ENCODE assay signal across 11 mouse cellular contexts in the genomic region with DNA sequence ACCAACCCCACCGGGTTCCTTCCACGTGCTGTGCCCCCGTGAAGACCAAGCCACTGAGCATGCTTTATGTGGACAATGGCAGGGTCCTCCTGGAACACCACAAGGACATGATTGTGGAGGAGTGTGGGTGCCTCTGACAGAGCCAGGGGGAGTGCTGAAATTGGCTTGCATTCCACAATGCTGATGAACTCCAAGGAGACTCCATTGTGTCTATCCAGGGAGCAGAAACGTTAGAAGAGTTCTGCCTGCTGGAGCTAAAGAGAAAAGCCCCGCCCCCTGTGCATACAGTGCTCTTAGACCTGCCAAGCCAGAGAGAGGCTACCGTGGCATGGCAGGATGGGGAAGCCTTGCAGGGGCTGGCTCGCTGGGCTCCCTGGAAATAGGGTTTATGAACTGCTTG. TPM values are rescaled to one million over a fixed set of nuclear protein-coding genes. Genes with fewer than 3 reads are reported as not detected.
DNase-seq lines count a peak whose midpoint lies in the region; ATAC-seq and TF ChIP-seq lines count a peak whose summit lies in the region.
"Had no signal": no experiment of that assay in that cellular context is flagged by ENCODE, and none has a peak within 500 bp of the region (broad histone marks: within the 10 kb centered on the region; RNA-seq: fewer than 3 reads in every experiment).

No protein-coding gene starts in this region.

- TF ChIP-seq CTCF in liver, adult 2 months (IDR thresholded peaks at IDR 0.05; ENCODE audit: low read depth, low read length), result no peak
- no peak for TF ChIP-seq CTCF in midbrain, postnatal 0 days (IDR thresholded peaks at IDR 0.05)

- H3K9me3 ChIP-seq in embryonic facial prominence, embryonic 11.5 days (replicated peaks; ENCODE audit: control insufficient read depth, low read length), result no peaks in the 10 kb centered on the region
- no peaks in the 10 kb centered on the region for H3K9me3 ChIP-seq in embryonic facial prominence, embryonic 10.5 days
- no peaks in the 10 kb centered on the region for H3K9me3 ChIP-seq in forebrain, embryonic 13.5 days (replicated peaks)
- no peaks in the 10 kb centered on the region for H3K9me3 ChIP-seq in midbrain, postnatal 0 days (ENCODE audit: low read length)
- H3K9me3 ChIP-seq: liver, embryonic 13.5 days had no signal

- H3K79me2 ChIP-seq in liver, adult 2 months (ENCODE audit: control insufficient read depth, insufficient read depth, low read length), result no peaks in the 10 kb centered on the region

- DNase-seq in embryonic facial prominence, embryonic 11.5 days (ENCODE audit: low spot score), result peak; percentile 53
- no peak for DNase-seq in embryonic facial prominence, embryonic 10.5 days (ENCODE audit: low spot score)
- no peak for DNase-seq in liver, adult 2 months (ENCODE audit: extremely low read depth, low read depth, low spot score)
- DNase-seq in liver, result no peak
- DNase-seq in midbrain, postnatal 0 days (ENCODE audit: low spot score), result peak; percentile 68
- no peak for DNase-seq in cerebellum, adult 11 months
- no peak for DNase-seq in adrenal gland, adult 18-20 months (ENCODE audit: low spot score in 2 of 2)
- DNase-seq: adrenal gland, adult 2 months; liver, embryonic 13.5 days had no signal

- H3K9ac ChIP-seq in embryonic facial prominence, embryonic 11.5 days (replicated peaks; ENCODE audit: low read length), result no peak overlapping the region
- peak overlapping the region; percentile 4; the same call in 1 of the 2 replicates for H3K9ac ChIP-seq in liver, adult 2 months (ENCODE audit: low read depth, low read length)
- 0 out of 2 replicates have a peak overlapping the region, but pooled peaks have one; percentile 3 for H3K9ac ChIP-seq in forebrain, embryonic 13.5 days
- no peak overlapping the region for H3K9ac ChIP-seq in midbrain, postnatal 0 days (replicated peaks; ENCODE audit: low read length, poor library complexity, severe bottlenecking)
- H3K9ac ChIP-seq: liver, embryonic 13.5 days had no signal

- WGBS in embryonic facial prominence, embryonic 11.5 days, result 53% methylated on average over 7 of the region's 7 CpGs
- WGBS in embryonic facial prominence, embryonic 10.5 days, result 44% methylated on average over 7 of the region's 7 CpGs
- WGBS in liver, adult 2 months, result 13% methylated on average over 7 of the region's 7 CpGs
- 20% methylated on average over 7 of the region's 7 CpGs for WGBS in forebrain, embryonic 13.5 days
- 25% methylated on average over 7 of the region's 7 CpGs for WGBS in midbrain, postnatal 0 days

- no peak overlapping the region for H3K4me3 ChIP-seq in embryonic facial prominence, embryonic 11.5 days (ENCODE audit: low read depth, low read length)
- H3K4me3 ChIP-seq in embryonic facial prominence, embryonic 10.5 days, result no peak overlapping the region
- H3K4me3 ChIP-seq in liver, adult 2 months (ENCODE audit: insufficient read depth, low read depth, low read length), result no peak overlapping the region
- H3K4me3 ChIP-seq in forebrain, embryonic 13.5 days, result no peak overlapping the region
- H3K4me3 ChIP-seq in midbrain, postnatal 0 days (ENCODE audit: low read depth, low read length), result no peak overlapping the region
- H3K4me3 ChIP-seq: liver, embryonic 13.5 days had no signal

- H3K4me1 ChIP-seq in embryonic facial prominence, embryonic 11.5 days (ENCODE audit: control insufficient read depth, insufficient read depth, low read length), result no peaks in the 10 kb centered on the region
- peaks cover 15% of the 10 kb centered on the region for H3K4me1 ChIP-seq in embryonic facial prominence, embryonic 10.5 days
- H3K4me1 ChIP-seq in liver, adult 2 months (ENCODE audit: control insufficient read depth, insufficient read depth, low read length), result peaks cover 41% of the 10 kb centered on the region
- peaks cover 11% of the 10 kb centered on the region for H3K4me1 ChIP-seq in forebrain, embryonic 13.5 days
- H3K4me1 ChIP-seq in midbrain, postnatal 0 days (ENCODE audit: insufficient read depth, low read length), result peaks cover 6% of the 10 kb centered on the region; the same call in 1 of the 2 replicates

- H3K4me2 ChIP-seq in embryonic facial prominence, embryonic 11.5 days (ENCODE audit: low read depth, low read length), result no peak overlapping the region
- peak overlapping the region; percentile 22 for H3K4me2 ChIP-seq in forebrain, embryonic 13.5 days
- 0 out of 2 replicates have a peak overlapping the region, but pooled peaks have one; percentile 6 for H3K4me2 ChIP-seq in midbrain, postnatal 0 days (ENCODE audit: low read depth, low read length, poor library complexity, severe bottlenecking)
- H3K4me2 ChIP-seq: liver, embryonic 13.5 days had no signal

- no peak for TF ChIP-seq POLR2A in liver, adult 2 months (IDR thresholded peaks at IDR 0.05; ENCODE audit: extremely low read depth, insufficient read depth, low read length)

- no peak overlapping the region for H3K27ac ChIP-seq in embryonic facial prominence, embryonic 11.5 days (replicated peaks; ENCODE audit: low read depth, low read length)
- no peak overlapping the region for H3K27ac ChIP-seq in embryonic facial prominence, embryonic 10.5 days (replicated peaks)
- H3K27ac ChIP-seq in liver, adult 2 months (replicated peaks; ENCODE audit: insufficient read depth, low read depth, low read length), result peak overlapping the region; percentile 43
- no peak overlapping the region for H3K27ac ChIP-seq in forebrain, embryonic 13.5 days
- H3K27ac ChIP-seq in midbrain, postnatal 0 days (ENCODE audit: low read depth, low read length), result no peak overlapping the region
- H3K27ac ChIP-seq: liver, embryonic 13.5 days had no signal

- ATAC-seq in embryonic facial prominence, embryonic 11.5 days (replicated peaks; ENCODE audit: insufficient number of reproducible peaks, low FRiP score, low TSS enrichment, low read depth), result no peak
- ATAC-seq in forebrain, embryonic 13.5 days, result peak; percentile 58
- ATAC-seq in midbrain, postnatal 0 days (ENCODE audit: low FRiP score), result peak; percentile 27; the same call in 1 of the 2 replicates

- H3K27me3 ChIP-seq in embryonic facial prominence, embryonic 11.5 days (ENCODE audit: control insufficient read depth, insufficient read depth, low read length), result peaks cover 7% of the 10 kb centered on the region
- peaks cover 25% of the 10 kb centered on the region for H3K27me3 ChIP-seq in embryonic facial prominence, embryonic 10.5 days (replicated peaks; ENCODE audit: low read depth, poor library complexity, severe bottlenecking)
- H3K27me3 ChIP-seq in liver, adult 2 months (ENCODE audit: control insufficient read depth, insufficient read depth, low read length), result no peaks in the 10 kb centered on the region
- peaks cover 18% of the 10 kb centered on the region for H3K27me3 ChIP-seq in forebrain, embryonic 13.5 days
- H3K27me3 ChIP-seq in midbrain, postnatal 0 days (ENCODE audit: insufficient read depth, low read length), result peaks cover 12% of the 10 kb centered on the region

- H3K36me3 ChIP-seq in embryonic facial prominence, embryonic 11.5 days (replicated peaks; ENCODE audit: control insufficient read depth, insufficient read depth, low read depth, low read length), result no peaks in the 10 kb centered on the region
- H3K36me3 ChIP-seq in embryonic facial prominence, embryonic 10.5 days (replicated peaks), result peaks cover 13% of the 10 kb centered on the region
- no peaks in the 10 kb centered on the region for H3K36me3 ChIP-seq in liver, adult 2 months (ENCODE audit: control insufficient read depth, insufficient read depth, low read length)
- H3K36me3 ChIP-seq in forebrain, embryonic 13.5 days (ENCODE audit: poor library complexity, severe bottlenecking), result peaks cover 7% of the 10 kb centered on the region
- no peaks in the 10 kb centered on the region for H3K36me3 ChIP-seq in midbrain, postnatal 0 days (ENCODE audit: insufficient read depth, low read length)

RNA-seq across cellular contexts. Expression of a gene that starts 6.7 kb away (rescaled TPM):
- polyA plus RNA-seq in embryonic facial prominence, embryonic 11.5 days (2014; fragmentation: Nextera tagmentation; extraction: Ambion mirVana), result 0.20 TPM in 2 replicates
- polyA plus RNA-seq in embryonic facial prominence, embryonic 10.5 days (2016; fragmentation: Nextera tagmentation; extraction: Ambion mirVana), result 0.16 TPM in 1 of 2 replicates, not detected in the other
- total RNA-seq in liver, adult 2 months (2014; rRNA removed), result 0.18 and 0.27 TPM in 2 replicates
- polyA plus RNA-seq in liver, adult 2 months (2012; rRNA removed), result 0.06 and 0.17 TPM in 2 replicates
- polyA plus RNA-seq in forebrain, embryonic 13.5 days (2015; fragmentation: Nextera tagmentation; extraction: Ambion mirVana), result 0.08 TPM in 1 of 2 replicates, not detected in the other
- 0.38 and 0.47 TPM in 2 replicates for total RNA-seq in midbrain, postnatal 0 days (2014; rRNA removed)
- 0.26 and 0.37 TPM in 2 replicates for polyA plus RNA-seq in midbrain, postnatal 0 days (2015; fragmentation: Nextera tagmentation; extraction: Ambion mirVana)
- not detected for total RNA-seq in adrenal gland, adult 18-20 months (2021)
- total RNA-seq: adrenal gland, adult 2 months; hematopoietic stem cell, adult 5-6 weeks had no signal

RNA-seq across cellular contexts. Expression of a gene that starts 28.0 kb away (rescaled TPM):
- 27.8 and 35.2 TPM in 2 replicates for polyA plus RNA-seq in embryonic facial prominence, embryonic 11.5 days (2014; fragmentation: Nextera tagmentation; extraction: Ambion mirVana)
- polyA plus RNA-seq in embryonic facial prominence, embryonic 10.5 days (2016; fragmentation: Nextera tagmentation; extraction: Ambion mirVana), result 80.9 and 86.6 TPM in 2 replicates
- total RNA-seq in liver, adult 2 months (2014; rRNA removed), result 28.2 and 51.6 TPM in 2 replicates
- polyA plus RNA-seq in liver, adult 2 months (2012; rRNA removed), result 117 and 136 TPM in 2 replicates
- polyA plus RNA-seq in forebrain, embryonic 13.5 days (2015; fragmentation: Nextera tagmentation; extraction: Ambion mirVana), result 96.4 and 102 TPM in 2 replicates
- 14.2 and 18.5 TPM in 2 replicates for total RNA-seq in midbrain, postnatal 0 days (2014; rRNA removed)
- polyA plus RNA-seq in midbrain, postnatal 0 days (2015; fragmentation: Nextera tagmentation; extraction: Ambion mirVana), result 24.9 and 27.0 TPM in 2 replicates
- 100 to 1,000 TPM; 111 to 113 TPM for total RNA-seq in adrenal gland, adult 18-20 months (2021)

RNA-seq across cellular contexts. Expression of a gene that starts 41.2 kb away (rescaled TPM):
- 15.1 and 16.1 TPM in 2 replicates for polyA plus RNA-seq in embryonic facial prominence, embryonic 11.5 days (2014; fragmentation: Nextera tagmentation; extraction: Ambion mirVana)
- 29.9 and 35.3 TPM in 2 replicates for polyA plus RNA-seq in embryonic facial prominence, embryonic 10.5 days (2016; fragmentation: Nextera tagmentation; extraction: Ambion mirVana)
- 7.5 and 8.0 TPM in 2 replicates for total RNA-seq in liver, adult 2 months (2014; rRNA removed)
- polyA plus RNA-seq in liver, adult 2 months (2012; rRNA removed), result 6.6 and 8.1 TPM in 2 replicates
- 13.2 and 16.3 TPM in 2 replicates for polyA plus RNA-seq in forebrain, embryonic 13.5 days (2015; fragmentation: Nextera tagmentation; extraction: Ambion mirVana)
- 25.2 and 27.1 TPM in 2 replicates for total RNA-seq in midbrain, postnatal 0 days (2014; rRNA removed)
- 16.0 and 16.8 TPM in 2 replicates for polyA plus RNA-seq in midbrain, postnatal 0 days (2015; fragmentation: Nextera tagmentation; extraction: Ambion mirVana)
- 10 to 100 TPM; 17.3 to 31.1 TPM for total RNA-seq in adrenal gland, adult 18-20 months (2021)

RNA-seq across cellular contexts. Expression of a gene that starts 51.1 kb away (rescaled TPM):
- 11.1 and 11.6 TPM in 2 replicates for polyA plus RNA-seq in embryonic facial prominence, embryonic 11.5 days (2014; fragmentation: Nextera tagmentation; extraction: Ambion mirVana)
- polyA plus RNA-seq in embryonic facial prominence, embryonic 10.5 days (2016; fragmentation: Nextera tagmentation; extraction: Ambion mirVana), result 9.8 and 13.0 TPM in 2 replicates
- total RNA-seq in liver, adult 2 months (2014; rRNA removed), result 2.3 and 2.4 TPM in 2 replicates
- 4.8 and 5.4 TPM in 2 replicates for polyA plus RNA-seq in liver, adult 2 months (2012; rRNA removed)
- polyA plus RNA-seq in forebrain, embryonic 13.5 days (2015; fragmentation: Nextera tagmentation; extraction: Ambion mirVana), result 16.4 and 17.5 TPM in 2 replicates
- 11.2 and 15.5 TPM in 2 replicates for total RNA-seq in midbrain, postnatal 0 days (2014; rRNA removed)
- polyA plus RNA-seq in midbrain, postnatal 0 days (2015; fragmentation: Nextera tagmentation; extraction: Ambion mirVana), result 8.1 and 8.3 TPM in 2 replicates
- 10 to 100 TPM in 1 of 2 experiments, 1 to 10 TPM in 1; 7.4 to 15.9 TPM for total RNA-seq in adrenal gland, adult 18-20 months (2021)

Comparison
In these comparisons a context has a peak if more than half of its experiments do, and no peak if none do; other contexts are left out.
1. DNase-seq: peak in embryonic facial prominence, embryonic 11.5 days (single experiment) and midbrain, postnatal 0 days (single experiment); none in embryonic facial prominence, embryonic 10.5 days (single experiment), liver, adult 2 months (single experiment), liver (single experiment), cerebellum, adult 11 months (single experiment) and adrenal gland, adult 18-20 months (0 of 2).
2. H3K9ac ChIP-seq: peak in liver, adult 2 months (single experiment) and forebrain, embryonic 13.5 days (single experiment); none in embryonic facial prominence, embryonic 11.5 days (single experiment) and midbrain, postnatal 0 days (single experiment).